Mouse (Mus musculus) C2C12 (cell line): Measurements from ENCODE around the gene Psmd9. TPM values are rescaled to one million over a fixed set of nuclear protein-coding genes. Genes with fewer than 3 reads are reported as not detected.
"Not testable (repeated sequence)": the region's sequence is repeated elsewhere in the genome, so short reads cannot be mapped to it uniquely, and the experiment has no call there.

Experiments
- H3K27me3 ChIP-seq: one replicate; pipeline ENCODE4 v1.6.1; 2011; ENCODE audit not compliant: control insufficient read depth, insufficient read depth, insufficient read length
- H3K36me3 ChIP-seq: one replicate; pipeline ENCODE4 v1.6.1; 2011; ENCODE audit not compliant: control insufficient read depth, insufficient read depth
- H3K4me3 ChIP-seq: one replicate; pipeline ENCODE4 v1.5.1; 2011; ENCODE audit warnings: mild to moderate bottlenecking, control low read depth; ENCODE audit not compliant: poor library complexity, insufficient read depth, severe bottlenecking
- H3K79me2 ChIP-seq: one replicate; pipeline ENCODE4 v1.6.1; 2011; ENCODE audit not compliant: control insufficient read depth, insufficient read depth
- H3K79me3 ChIP-seq: one replicate; pipeline ENCODE4 v1.6.1; 2011; ENCODE audit warnings: low read depth, control low read depth
- H3ac ChIP-seq: one replicate; pipeline ENCODE3; 2011; ENCODE audit warnings: low read depth; ENCODE audit not compliant: control insufficient read depth, insufficient read length
- CEBPB ChIP-seq: IDR thresholded peaks from one replicate; pipeline ENCODE4 v1.6.1; 2011; ENCODE audit warnings: low read depth, mild to moderate bottlenecking, control low read depth, moderate library complexity
- CTCF ChIP-seq: IDR thresholded peaks from one replicate; pipeline ENCODE4 v1.5.1; 2011; ENCODE audit not compliant: control insufficient read depth, insufficient read depth, insufficient read length
- FOSL1 ChIP-seq: IDR thresholded peaks from one replicate; pipeline ENCODE4 v1.8.0; 2011; ENCODE audit warnings: mild to moderate bottlenecking, low read length; ENCODE audit not compliant: poor library complexity, insufficient read depth, severe bottlenecking
- MAX ChIP-seq: IDR thresholded peaks from one replicate; pipeline ENCODE4 v1.6.1; 2011; ENCODE audit warnings: mild to moderate bottlenecking, control low read depth
- MYOD1 ChIP-seq: IDR thresholded peaks from one replicate; pipeline ENCODE4 v1.6.1; 2011; ENCODE audit warnings: low read depth; ENCODE audit not compliant: control insufficient read depth, insufficient read length
- MYOG ChIP-seq: IDR thresholded peaks from one replicate; pipeline ENCODE4 v1.6.1; 2011; ENCODE audit not compliant: control insufficient read depth, insufficient read length; ENCODE audit errors: extremely low read depth
- USF1 ChIP-seq: IDR thresholded peaks from one replicate; pipeline ENCODE4 v1.6.1; 2011; ENCODE audit warnings: low read depth, mild to moderate bottlenecking, control low read depth, moderate library complexity
- polyA plus RNA-seq: library from polyadenylated mRNA; unstranded; fragments of >200 nt; fragmentation: generic; extraction: Trizol; gene quantifications from one replicate; pipeline ENCODE4 v1.2.1, GENCODE M21; 2012; ENCODE audit warnings: missing spikeins

Gene Psmd9
- polyA plus RNA-seq, 1 experiment = 33.2 TPM

DNA sequence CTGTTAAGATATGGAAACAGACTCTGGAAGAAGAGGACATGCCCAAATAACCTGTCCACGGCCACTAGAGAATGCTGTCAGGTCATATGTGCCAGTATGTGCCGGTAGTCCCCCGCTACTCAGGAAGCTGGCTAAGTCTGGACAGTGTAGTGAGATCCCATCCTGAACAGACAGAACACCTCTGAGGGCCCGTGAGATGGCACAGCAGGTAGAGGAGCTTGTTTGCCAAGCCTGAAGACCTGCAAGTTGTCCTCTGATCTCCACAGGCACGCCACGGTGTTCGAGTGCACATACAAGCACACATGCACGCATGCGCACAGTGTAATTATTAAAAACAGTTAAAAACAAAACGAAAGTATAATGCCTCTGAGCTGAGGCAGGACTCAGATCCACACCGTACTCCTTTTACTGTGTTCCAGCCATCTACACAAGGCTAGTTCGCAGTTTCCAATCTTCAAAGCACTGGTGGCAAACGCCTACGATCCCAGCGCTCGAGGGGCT, 26.3 kb downstream of the Psmd9 start:
- Histone ChIP-seq H3K27me3 (peaks cover 8% of the 10 kb centered on the region), H3K4me3 (no peak overlapping the region), H3ac (no peak overlapping the region), H3K79me2 (no peaks in the 10 kb centered on the region), H3K79me3 (no peaks in the 10 kb centered on the region), H3K36me3 (no peaks in the 10 kb centered on the region)
- TF ChIP-seq MYOG = no peak
- no peak for TF ChIP-seq MYOD1
- no peak for TF ChIP-seq CTCF
- no peak for TF ChIP-seq MAX
- TF ChIP-seq USF1 = no peak
- no peak for TF ChIP-seq CEBPB
- no peak for TF ChIP-seq FOSL1

DNA sequence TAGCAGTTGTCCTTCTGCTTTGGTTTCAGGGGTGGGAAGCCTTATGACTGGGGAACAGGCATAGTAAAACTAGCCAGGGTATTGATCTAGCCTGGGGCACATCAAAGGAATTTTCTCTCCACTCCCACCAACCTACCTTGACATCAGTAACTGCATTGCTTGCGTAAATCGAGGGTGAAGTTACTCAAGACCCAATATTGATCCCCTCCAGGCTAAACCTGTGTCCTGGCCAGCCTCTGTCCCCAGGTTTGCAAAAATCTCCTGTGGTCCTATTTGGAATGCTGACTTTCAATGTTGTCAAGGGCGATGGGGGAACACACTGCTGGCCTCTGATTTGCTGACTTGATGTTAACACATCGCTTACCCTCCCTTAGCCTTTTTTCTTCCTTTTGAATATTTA, 27.5 kb downstream of the Psmd9 start:
- Histone ChIP-seq H3ac (no peak overlapping the region), H3K79me3 (no peaks in the 10 kb centered on the region), H3K36me3 (no peaks in the 10 kb centered on the region), H3K27me3 (peaks cover 5% of the 10 kb centered on the region), H3K79me2 (no peaks in the 10 kb centered on the region), H3K4me3 (no peak overlapping the region)
- no peak for TF ChIP-seq USF1
- TF ChIP-seq MAX = no peak
- TF ChIP-seq FOSL1 = no peak
- no peak for TF ChIP-seq MYOG
- TF ChIP-seq CEBPB = no peak
- TF ChIP-seq MYOD1 = no peak
- TF ChIP-seq CTCF = no peak

DNA sequence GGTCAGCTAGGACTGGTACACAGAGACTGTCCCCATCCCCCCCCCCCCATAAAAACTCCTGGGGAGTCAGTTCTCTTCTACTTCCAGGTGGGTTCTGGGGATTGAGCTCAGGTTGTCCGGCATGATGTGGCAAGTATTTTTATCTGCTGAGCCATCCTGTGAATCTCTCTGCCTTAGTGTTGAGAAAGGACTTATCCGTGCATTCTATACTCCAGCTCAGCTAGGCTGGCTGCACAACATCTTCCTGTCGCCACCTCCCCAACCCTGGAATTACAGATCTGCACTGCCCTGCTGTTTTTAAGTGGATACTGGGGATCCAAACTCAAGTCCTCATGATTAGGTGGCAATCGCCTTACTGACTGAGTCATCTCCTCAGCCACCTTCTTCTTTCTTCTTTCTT, 29.3 kb downstream of the Psmd9 start:
- H3K27me3 ChIP-seq = peaks cover 5% of the 10 kb centered on the region
- TF ChIP-seq CTCF (no peak), USF1 (no peak), MYOD1 (no peak), MAX (no peak), MYOG (no peak), FOSL1 (no peak), CEBPB (no peak)
- no peaks in the 10 kb centered on the region for H3K79me2 ChIP-seq
- no peak overlapping the region for H3ac ChIP-seq
- H3K4me3 ChIP-seq = no peak overlapping the region
- no peaks in the 10 kb centered on the region for H3K36me3 ChIP-seq
- H3K79me3 ChIP-seq = no peaks in the 10 kb centered on the region

DNA sequence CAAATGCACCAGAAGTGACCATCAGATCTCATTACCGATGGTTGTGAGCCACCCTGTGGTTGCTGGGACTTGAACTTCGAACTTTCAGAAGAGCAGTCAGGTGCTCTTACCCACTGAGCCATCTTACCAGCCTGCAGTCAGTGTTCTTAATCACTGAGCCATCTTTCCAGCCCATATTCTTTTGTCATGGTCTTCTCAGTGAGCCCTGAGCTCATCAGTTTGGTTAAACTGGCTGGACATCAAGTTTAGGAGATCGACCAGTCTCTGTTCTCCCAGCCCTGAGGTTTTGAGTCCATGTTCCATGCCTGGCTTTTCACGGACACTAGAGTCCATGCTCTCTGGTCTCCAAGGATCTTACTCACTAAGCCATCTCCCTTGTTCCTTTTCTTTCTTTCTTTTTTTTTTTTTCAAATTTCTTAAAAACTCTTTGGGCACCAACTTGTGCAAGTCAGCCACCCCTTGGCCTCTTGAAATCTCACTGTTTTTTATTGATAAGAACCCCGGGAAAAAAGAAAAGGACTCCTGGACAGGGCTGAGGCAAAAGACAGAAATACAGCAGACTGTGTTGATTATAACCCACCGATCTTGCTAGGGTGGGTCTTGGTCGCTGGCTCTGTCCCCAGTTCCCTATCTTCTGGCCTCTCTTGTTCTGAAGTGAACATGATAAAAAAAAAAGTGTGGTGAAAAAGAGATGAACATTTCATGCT, 31.8 kb downstream of the Psmd9 start:
- H3K4me3 ChIP-seq, H3K27me3 ChIP-seq, H3ac ChIP-seq, H3K79me3 ChIP-seq, H3K36me3 ChIP-seq, H3K79me2 ChIP-seq: not testable (repeated sequence)

DNA sequence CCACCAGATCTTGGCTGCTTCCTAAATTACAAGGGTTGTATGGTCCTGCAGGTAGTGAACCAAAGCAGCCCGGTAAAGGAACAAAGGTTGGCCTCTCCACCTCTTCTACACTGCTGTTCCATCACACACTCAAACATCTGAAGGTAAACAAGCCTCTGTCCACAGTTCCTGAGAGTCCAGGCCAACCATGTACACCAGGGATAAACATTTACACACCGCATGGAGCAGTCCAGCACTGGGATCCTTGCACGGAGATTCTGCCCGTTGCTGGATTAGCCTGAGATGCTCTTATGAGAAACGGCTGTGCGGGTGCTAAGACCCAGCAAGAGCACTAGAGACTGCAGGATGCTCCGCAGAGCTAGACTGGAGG, 32.3 kb downstream of the Psmd9 start:
- TF ChIP-seq FOSL1 = no peak
- no peak for TF ChIP-seq MAX
- TF ChIP-seq USF1 = no peak
- no peak for TF ChIP-seq MYOG
- TF ChIP-seq CTCF = no peak
- TF ChIP-seq MYOD1 = no peak
- no peak for TF ChIP-seq CEBPB
- Histone ChIP-seq H3K36me3 (no peaks in the 10 kb centered on the region), H3K4me3 (no peak overlapping the region), H3K79me3 (no peaks in the 10 kb centered on the region), H3ac (no peak overlapping the region), H3K27me3 (peaks cover 5% of the 10 kb centered on the region), H3K79me2 (no peaks in the 10 kb centered on the region)

DNA sequence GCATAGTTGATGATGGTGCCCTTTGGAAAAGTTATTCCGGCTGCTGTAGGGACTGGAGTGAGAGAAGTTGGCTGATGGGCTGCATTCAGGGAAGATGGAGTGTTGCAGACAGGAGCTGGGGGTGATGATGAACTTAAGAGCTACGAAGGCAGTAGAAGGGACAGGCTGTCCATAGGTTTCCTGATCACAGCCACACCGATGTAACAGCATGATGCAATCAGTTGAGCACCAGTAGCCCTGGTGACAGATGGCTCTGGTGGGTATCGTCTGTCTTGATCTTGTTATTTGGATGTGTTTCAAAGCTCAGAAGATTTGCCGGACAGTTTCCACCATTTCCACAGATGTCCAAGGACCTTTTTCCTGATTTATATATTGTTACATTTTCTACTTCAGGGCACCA, 32.8 kb downstream of the Psmd9 start:
- Histone ChIP-seq H3ac (no peak overlapping the region), H3K4me3 (no peak overlapping the region)
- TF ChIP-seq MAX (no peak), FOSL1 (no peak), MYOG (no peak), CEBPB (no peak), MYOD1 (no peak)

DNA sequence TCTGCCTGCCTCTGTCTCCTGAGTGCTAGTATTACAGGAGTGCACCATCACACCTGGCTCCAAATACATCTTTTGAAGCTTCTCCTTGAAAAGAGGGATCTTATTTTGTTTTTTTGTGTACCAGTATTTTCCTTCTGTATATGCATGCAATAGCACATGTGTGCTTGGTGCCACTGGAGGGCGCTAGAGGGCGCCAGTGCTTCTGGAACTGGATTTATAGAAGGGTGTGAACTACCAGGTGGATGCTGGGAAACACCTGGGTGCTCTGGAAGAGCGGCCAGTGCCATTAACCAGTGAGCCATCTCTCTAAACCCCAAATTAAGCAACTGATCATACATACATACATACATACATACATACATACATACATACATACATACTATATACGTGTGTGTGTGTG, 33.6 kb downstream of the Psmd9 start:
- not testable (repeated sequence) for H3K79me2 ChIP-seq, H3K4me3 ChIP-seq, H3K79me3 ChIP-seq, H3K27me3 ChIP-seq, H3K36me3 ChIP-seq, H3ac ChIP-seq

More for the DNA sequence above, 32.8 kb downstream of the Psmd9 start:
- H3K79me3 ChIP-seq = no peaks in the 10 kb centered on the region
- H3K27me3 ChIP-seq = peaks cover 3% of the 10 kb centered on the region
- no peaks in the 10 kb centered on the region for H3K79me2 ChIP-seq
- H3K36me3 ChIP-seq = no peaks in the 10 kb centered on the region

DNA sequence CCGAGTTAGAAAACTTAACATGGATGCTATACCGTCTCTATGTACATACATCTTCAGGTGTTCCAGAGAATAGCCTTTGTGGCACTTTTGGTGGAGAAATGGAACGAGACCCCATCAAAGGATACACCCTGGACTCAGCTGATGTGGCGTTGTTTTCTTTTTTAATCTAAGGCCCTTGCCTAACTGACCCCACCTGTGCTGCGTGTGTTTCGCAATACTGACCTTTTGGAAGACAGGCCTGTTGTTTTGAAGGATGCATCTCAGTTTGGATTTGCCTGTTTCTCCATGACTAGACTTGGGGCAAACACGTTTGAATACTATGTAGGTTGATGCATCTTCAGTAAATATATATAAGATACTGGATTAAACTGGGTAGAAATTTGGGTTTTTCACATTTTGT, 34.4 kb downstream of the Psmd9 start:
- not testable (repeated sequence) for H3K79me2 ChIP-seq, H3ac ChIP-seq, H3K27me3 ChIP-seq, H3K36me3 ChIP-seq, H3K4me3 ChIP-seq, H3K79me3 ChIP-seq

DNA sequence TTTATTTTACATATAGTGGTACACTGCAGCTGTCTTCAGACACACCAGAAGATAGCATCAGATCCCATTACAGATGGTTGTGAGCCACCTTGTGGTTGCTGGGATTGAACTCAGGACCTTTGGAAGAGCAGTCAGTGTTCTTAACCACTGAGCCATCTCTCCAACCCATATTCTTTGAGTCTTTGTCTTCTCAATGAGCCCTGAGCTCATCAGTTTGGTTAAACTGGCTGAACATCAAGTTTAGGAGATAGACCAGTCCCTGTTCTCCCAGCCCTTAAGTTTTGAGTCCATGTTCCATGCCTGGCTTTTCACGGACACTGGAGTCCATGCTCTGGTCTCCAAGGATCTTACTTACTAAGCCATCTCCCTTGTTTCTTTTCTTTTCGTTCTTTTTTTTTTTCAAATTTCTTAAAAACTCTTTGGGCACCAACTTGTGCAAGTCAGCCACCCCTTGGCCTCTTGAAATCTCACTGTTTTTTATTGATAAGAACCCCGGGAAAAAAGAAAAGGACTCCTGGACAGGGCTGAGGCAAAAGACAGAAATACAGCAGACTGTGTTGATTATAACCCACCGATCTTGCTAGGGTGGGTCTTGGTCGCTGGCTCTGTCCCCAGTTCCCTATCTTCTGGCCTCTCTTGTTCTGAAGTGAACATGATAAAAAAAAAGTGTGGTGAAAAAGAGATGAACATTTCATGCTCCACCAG, 53.3 kb downstream of the Psmd9 start:
- not testable (repeated sequence) for H3K27me3 ChIP-seq

More for the DNA sequence above, 53.3 kb downstream of the Psmd9 start:
- H3K36me3 ChIP-seq, H3K4me3 ChIP-seq, H3K79me3 ChIP-seq, H3ac ChIP-seq, H3K79me2 ChIP-seq: not testable (repeated sequence)
